Mouse (Mus musculus) thymus, adult 2 months (tissue): ENCODE measurements around the gene Igf1. TPM values are rescaled to one million over a fixed set of nuclear protein-coding genes. Genes with fewer than 3 reads are reported as not detected.

Experiments
- DNase-seq: peaks from one replicate; pipeline ENCODE4 v3.0.0; 2021
- H3K27ac ChIP-seq: fragments of 200-500 bp; 2 replicates; pipeline ENCODE4 v1.5.1; 2012; ENCODE audit warnings: low read length, control low read depth; ENCODE audit not compliant: control insufficient read depth, insufficient read depth
- H3K27me3 ChIP-seq: fragments of 200-500 bp; 2 replicates; pipeline ENCODE4 v1.6.1; 2012; ENCODE audit warnings: mild to moderate bottlenecking, low read length, moderate library complexity, mixed read lengths; ENCODE audit not compliant: control insufficient read depth, insufficient read depth
- H3K36me3 ChIP-seq: fragments of 200-500 bp; 2 replicates; pipeline ENCODE4 v1.6.1; 2012; ENCODE audit warnings: mild to moderate bottlenecking, low read length, moderate library complexity; ENCODE audit not compliant: control insufficient read depth, insufficient read depth
- H3K4me1 ChIP-seq: fragments of 200-500 bp; replicated peaks from 2 replicates; pipeline ENCODE4 v1.6.1; 2012; ENCODE audit warnings: low read length; ENCODE audit not compliant: control insufficient read depth, insufficient read depth
- H3K4me3 ChIP-seq: fragments of 200-500 bp; 2 replicates; pipeline ENCODE4 v1.5.1; 2012; ENCODE audit warnings: mild to moderate bottlenecking, low read length, control low read depth, moderate library complexity; ENCODE audit not compliant: control insufficient read depth, insufficient read depth
- CTCF ChIP-seq: fragments of 200-500 bp; IDR thresholded peaks from 2 replicates; pipeline ENCODE4 v1.5.1; 2012; ENCODE audit warnings: mild to moderate bottlenecking, control low read depth, low read length, moderate library complexity, borderline replicate concordance; ENCODE audit not compliant: control insufficient read depth, poor library complexity, insufficient read depth; ENCODE audit errors: extremely low read depth
- POLR2A ChIP-seq: fragments of 200-500 bp; IDR thresholded peaks from 2 replicates; pipeline ENCODE4 v1.6.1; 2012; ENCODE audit warnings: mild to moderate bottlenecking, low read length, control low read depth, moderate library complexity; ENCODE audit not compliant: control insufficient read depth, poor library complexity, insufficient read depth; ENCODE audit errors: extremely low read depth
- WGBS: fragments of 180-500 bp; shearing (Covaris S2); methylation state at CpG from one replicate; pipeline ENCODE4 v1.1.7; 2018; 5-methylcytosine and 5-hydroxymethylcytosine counted together
- polyA plus RNA-seq: library from polyadenylated mRNA; depleted of rRNA; stranded (reverse); fragments of >200 nt; gene quantifications from 2 replicates; pipeline ENCODE4 v1.2.3, GENCODE M21; 2012

Igf1 gene
- polyA plus RNA-seq, 1 experiment: 59.2 TPM

DNA sequence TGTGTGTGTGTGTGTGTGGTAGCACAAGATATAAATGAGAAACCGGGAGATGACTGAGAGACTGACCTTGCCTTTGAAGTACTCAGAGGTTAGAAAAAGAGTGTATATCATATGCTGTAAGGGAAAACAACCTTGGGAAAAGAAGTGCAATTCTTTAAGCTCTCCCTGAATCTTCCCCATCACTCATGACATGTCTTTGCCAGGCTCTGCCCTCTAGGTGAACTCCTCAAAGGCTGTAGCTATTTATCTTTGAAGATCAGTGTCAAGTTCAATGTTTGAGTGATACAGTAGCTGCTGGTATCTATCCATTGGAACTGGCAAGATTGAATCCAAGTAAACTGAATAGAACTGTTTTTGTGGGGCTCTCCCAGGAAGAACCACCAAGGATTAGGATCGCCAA, 9.2 kb downstream of the Igf1 start:
- H3K36me3 ChIP-seq: no peaks in the 10 kb centered on the region
- 86% methylated on average over 2 of the region's 2 CpGs for WGBS

DNA sequence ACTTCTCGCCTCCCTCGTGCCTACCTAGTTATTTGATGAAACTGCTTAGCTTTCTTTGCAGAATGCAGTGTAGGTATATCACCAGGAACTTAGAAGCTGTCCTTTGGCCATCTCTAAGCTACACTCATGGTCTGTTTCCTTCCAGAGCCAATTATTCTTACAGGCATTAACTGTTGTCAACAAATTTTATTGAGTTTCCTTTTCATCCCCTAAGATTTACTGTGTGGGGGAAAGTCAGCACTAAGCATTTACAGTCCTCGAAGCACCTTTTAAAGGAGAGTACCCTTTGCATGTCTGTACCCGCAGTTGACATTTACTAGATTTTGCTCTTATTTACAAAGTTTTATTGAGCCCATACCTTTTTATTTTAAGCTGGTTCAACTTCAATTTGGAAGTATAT, 9.6 kb downstream of the Igf1 start:
- no peaks in the 10 kb centered on the region for H3K27me3 ChIP-seq
- no peak for TF ChIP-seq CTCF
- TF ChIP-seq POLR2A: no peak
- H3K4me3 ChIP-seq: no peak overlapping the region
- no peaks in the 10 kb centered on the region for H3K36me3 ChIP-seq
- H3K4me1 ChIP-seq: no peaks in the 10 kb centered on the region
- H3K27ac ChIP-seq: no peak overlapping the region
- WGBS: 68% methylated on average over 4 of the region's 4 CpGs
- no peak for DNase-seq

More for the DNA sequence above, 9.2 kb downstream of the Igf1 start:
- TF ChIP-seq POLR2A: no peak
- H3K4me1 ChIP-seq: no peaks in the 10 kb centered on the region
- no peaks in the 10 kb centered on the region for H3K27me3 ChIP-seq
- no peak overlapping the region for H3K4me3 ChIP-seq
- DNase-seq: no peak
- no peak overlapping the region for H3K27ac ChIP-seq

DNA sequence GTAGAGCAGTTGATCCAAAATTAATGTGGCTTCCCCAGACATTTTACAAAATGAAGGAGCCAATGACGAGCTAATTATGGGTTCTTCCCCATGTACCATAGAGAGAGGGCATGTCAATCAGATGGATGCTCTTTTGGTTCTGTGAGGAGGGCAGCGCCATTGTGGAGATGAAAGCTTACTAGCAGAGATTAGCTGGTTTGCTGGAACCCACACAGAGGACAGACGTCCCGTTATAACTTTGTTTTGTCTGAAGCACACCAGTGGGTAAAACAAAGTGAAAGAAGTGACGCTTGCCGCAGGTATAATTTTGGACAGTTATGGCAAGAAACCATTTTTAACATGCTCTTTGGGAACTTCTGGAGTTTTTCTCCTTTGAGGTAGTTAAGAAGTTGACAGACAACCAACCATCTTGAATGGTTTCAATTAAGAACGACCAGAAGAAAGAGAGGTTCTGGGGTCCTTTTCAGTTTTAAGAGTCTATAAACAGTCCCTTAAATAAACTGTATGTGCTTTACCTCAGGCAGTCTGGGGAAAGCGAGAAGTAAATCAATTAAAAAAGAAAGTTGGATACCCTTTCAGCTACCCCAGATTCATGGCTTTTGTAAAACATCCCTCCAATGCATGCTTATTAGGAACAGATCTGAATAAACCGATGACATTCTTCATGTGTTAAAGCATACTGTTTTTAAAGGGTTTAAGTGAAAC, 10.4 kb downstream of the Igf1 start:
- Histone ChIP-seq H3K4me1 (no peaks in the 10 kb centered on the region), H3K27ac (no peak overlapping the region), H3K4me3 (no peak overlapping the region), H3K27me3 (no peaks in the 10 kb centered on the region), H3K36me3 (no peaks in the 10 kb centered on the region)
- DNase-seq: no peak
- TF ChIP-seq POLR2A (no peak), CTCF (no peak)
- WGBS: 93% methylated on average over 9 of the region's 9 CpGs

DNA sequence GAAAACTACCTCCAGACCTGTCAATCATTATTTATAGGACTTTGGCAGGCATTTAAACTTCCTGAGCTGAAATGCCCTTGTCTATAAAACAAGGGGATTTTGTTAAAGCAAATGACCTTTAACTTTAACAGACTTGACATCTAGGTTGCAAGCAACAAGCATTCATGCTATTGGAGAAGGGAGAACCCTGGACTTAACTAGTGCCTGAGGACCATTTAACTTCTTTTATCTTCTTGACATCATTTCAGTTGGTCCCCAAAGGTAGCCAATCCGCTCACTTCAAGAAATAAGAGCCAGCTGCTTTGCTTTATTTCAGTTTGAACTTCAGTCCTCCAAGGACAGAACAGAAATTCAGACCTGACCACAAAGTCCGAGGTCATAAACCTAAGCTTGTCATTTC, 11.1 kb downstream of the Igf1 start:
- WGBS: 73% methylated on average over 2 of the region's 2 CpGs
- H3K36me3 ChIP-seq: no peaks in the 10 kb centered on the region
- DNase-seq: no peak
- H3K4me3 ChIP-seq: no peak overlapping the region
- H3K27me3 ChIP-seq: no peaks in the 10 kb centered on the region
- no peaks in the 10 kb centered on the region for H3K4me1 ChIP-seq
- no peak overlapping the region for H3K27ac ChIP-seq
- TF ChIP-seq POLR2A (no peak), CTCF (no peak)

DNA sequence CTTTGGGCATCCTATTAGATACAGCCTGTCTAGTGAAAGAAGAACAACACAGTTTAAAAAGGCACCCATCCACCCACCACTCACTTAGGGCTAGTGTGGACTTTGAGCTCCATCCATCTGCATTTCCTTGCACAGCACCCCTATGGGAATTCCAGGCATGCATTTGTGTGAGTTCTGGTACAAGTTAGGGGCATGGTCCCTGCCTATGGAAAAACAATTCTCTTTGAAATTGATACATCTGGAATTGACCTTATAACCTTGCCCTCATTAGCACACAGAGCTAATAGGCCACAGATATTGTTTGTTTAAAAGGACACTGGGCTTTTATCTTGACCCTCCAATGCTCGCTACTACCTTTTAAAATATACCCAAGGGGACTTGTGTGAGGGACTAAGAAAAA, 11.6 kb downstream of the Igf1 start:
- TF ChIP-seq CTCF (no peak), POLR2A (no peak)
- H3K36me3 ChIP-seq: no peaks in the 10 kb centered on the region
- 86% methylated on average over 1 of the region's 1 CpGs for WGBS
- no peaks in the 10 kb centered on the region for H3K27me3 ChIP-seq
- H3K4me1 ChIP-seq: no peaks in the 10 kb centered on the region
- no peak for DNase-seq
- H3K27ac ChIP-seq: no peak overlapping the region
- H3K4me3 ChIP-seq: no peak overlapping the region

DNA sequence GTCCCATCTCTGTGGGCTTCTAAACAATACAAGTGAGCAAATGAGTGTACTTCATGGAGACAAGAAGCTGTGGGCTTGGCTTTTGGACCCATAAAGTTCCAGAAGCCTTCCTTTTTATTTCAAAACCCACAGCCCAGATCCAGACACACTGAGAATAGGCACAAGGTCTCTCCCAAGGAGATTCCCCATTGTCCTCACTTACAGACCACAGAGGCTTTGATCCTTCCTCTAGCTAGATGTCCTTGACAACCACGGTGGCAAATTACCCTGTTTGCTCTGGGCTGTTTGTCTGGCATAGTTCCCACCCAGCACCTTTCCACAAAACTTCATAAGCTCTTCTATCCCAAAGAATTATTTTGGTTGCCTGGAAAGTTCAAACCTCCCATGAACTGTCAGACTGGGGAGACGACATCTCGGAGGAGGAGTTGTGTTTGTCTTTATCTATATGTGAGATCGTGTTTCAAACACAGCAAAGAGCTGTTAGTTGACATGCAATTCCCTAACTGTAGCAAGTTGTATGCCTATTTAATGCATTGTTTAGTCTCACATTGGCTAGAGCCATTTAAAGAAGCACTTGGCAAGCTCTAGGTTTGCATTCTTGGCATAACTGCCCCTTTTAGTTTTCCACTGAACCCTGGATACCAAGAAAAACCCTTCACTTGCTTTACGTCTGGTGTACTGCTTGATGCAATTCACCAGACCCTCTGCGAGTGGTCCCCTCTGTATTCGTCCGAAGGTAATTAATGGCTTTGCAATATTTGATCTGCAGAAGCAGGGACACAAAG, 14.0 kb downstream of the Igf1 start:
- WGBS: 86% methylated on average over 8 of the region's 8 CpGs
- DNase-seq: no peak
- Histone ChIP-seq H3K36me3 (no peaks in the 10 kb centered on the region), H3K27me3 (no peaks in the 10 kb centered on the region), H3K4me1 (no peaks in the 10 kb centered on the region), H3K27ac (no peak overlapping the region), H3K4me3 (no peak overlapping the region)
- TF ChIP-seq CTCF (no peak), POLR2A (no peak)
